Mouse (Mus musculus): ENCODE data around the gene Try4. TPM values are rescaled to one million over a fixed set of nuclear protein-coding genes. Genes with fewer than 3 reads are reported as not detected.
"Not testable (repeated sequence)": the region's sequence is repeated elsewhere in the genome, so short reads cannot be mapped to it uniquely, and the experiment has no call there.

Try4 gene
- polyA plus RNA-seq (2012; rRNA removed): 0.49 and 2.0 TPM in 2 replicates

DNA sequence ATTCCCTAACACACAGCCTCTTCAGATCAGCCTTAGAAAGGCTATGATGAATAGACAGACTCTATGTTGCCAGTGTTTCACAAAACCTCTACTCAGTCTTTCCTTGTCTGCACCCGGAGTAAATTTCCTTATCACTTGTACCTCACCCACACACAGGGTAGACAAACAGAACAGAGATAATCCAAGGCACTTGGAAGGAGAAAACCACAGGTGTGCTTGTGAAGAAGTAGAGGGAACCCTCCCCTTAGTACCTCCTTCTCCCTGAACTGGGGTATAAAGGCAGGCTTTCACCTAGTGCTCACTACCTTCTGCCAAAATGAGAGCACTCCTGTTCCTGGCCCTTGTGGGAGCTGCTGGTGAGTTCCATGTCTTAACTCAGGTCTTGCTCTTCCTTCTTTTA is at the start of gene Try4:
Gene Try4 (plus strand): TSS at position 301 of the 400 bp plus-strand sequence.
- TF ChIP-seq CTCF (IDR thresholded peaks at IDR 0.05; ENCODE audit: control insufficient read depth, insufficient read depth, insufficient replicate concordance, low read depth, low read length) (no peak), POLR2A (IDR thresholded peaks at IDR 0.05; ENCODE audit: control insufficient read depth, low read depth, low read length) (no peak)
- no peaks in the 10 kb centered on the region for H3K27me3 ChIP-seq (ENCODE audit: control insufficient read depth, insufficient read depth, low read length)
- H3K4me3 ChIP-seq (ENCODE audit: control insufficient read depth, low read depth, low read length): no peak within 1 kb of the TSS
- H3K36me3 ChIP-seq (ENCODE audit: control insufficient read depth, insufficient read depth, low read length): no peaks in the 10 kb centered on the region
- no peaks in the 10 kb centered on the region for H3K4me1 ChIP-seq (ENCODE audit: control insufficient read depth, insufficient read depth, low read length)
- no peak within 1 kb of the TSS for H3K27ac ChIP-seq (ENCODE audit: control insufficient read depth, insufficient read depth, low read depth, low read length)

DNA sequence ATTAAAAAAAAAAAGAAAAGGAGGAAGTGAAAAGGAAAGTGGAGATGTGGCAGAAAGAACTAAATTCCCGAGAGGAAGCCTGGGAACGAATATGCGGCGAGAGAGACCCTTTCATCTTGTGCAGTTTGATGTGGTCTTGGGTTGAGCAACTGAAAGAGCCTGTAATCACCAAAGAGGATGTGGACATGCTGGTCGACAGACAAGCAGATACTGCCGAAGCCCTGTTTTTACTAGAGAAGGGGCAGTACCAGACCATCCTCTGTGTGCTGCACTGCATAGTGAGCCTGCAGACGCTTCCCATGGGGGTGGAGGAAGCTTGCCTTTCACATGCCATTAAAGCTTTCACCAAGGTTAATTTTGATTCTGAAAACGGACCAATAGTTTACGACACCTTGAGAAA is 48.8 kb upstream of the Try4 start:
- H3K36me3 ChIP-seq (ENCODE audit: control insufficient read depth, insufficient read depth, low read length); H3K4me3 ChIP-seq (ENCODE audit: control insufficient read depth, low read depth, low read length); H3K27ac ChIP-seq (ENCODE audit: control insufficient read depth, insufficient read depth, low read depth, low read length); H3K27me3 ChIP-seq (ENCODE audit: control insufficient read depth, insufficient read depth, low read length); H3K4me1 ChIP-seq (ENCODE audit: control insufficient read depth, insufficient read depth, low read length): not testable (repeated sequence)

DNA sequence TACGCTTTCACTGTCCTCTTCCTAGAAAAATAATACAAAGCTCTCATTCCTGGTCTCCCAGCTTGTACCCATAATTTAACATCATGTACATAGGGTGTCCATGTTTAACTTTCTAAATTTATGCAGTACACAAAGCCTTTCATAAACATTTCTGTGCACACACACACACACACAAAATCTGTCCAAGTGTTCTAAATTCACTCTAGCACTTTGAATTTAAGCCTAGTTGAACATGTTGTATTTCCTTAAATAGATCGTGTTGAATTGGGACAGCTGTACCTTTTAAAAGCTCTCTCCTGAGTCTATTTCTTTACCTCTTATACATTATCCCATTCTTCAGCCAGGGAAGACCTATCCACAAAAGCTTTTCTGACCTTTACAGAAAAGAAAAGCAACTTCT is 45.6 kb upstream of the Try4 start:
- Histone ChIP-seq H3K36me3 (ENCODE audit: control insufficient read depth, insufficient read depth, low read length) (no peaks in the 10 kb centered on the region), H3K4me3 (ENCODE audit: control insufficient read depth, low read depth, low read length) (no peak overlapping the region), H3K4me1 (ENCODE audit: control insufficient read depth, insufficient read depth, low read length) (no peaks in the 10 kb centered on the region), H3K27ac (ENCODE audit: control insufficient read depth, insufficient read depth, low read depth, low read length) (no peak overlapping the region), H3K27me3 (ENCODE audit: control insufficient read depth, insufficient read depth, low read length) (no peaks in the 10 kb centered on the region)
- TF ChIP-seq POLR2A (IDR thresholded peaks at IDR 0.05; ENCODE audit: control insufficient read depth, low read depth, low read length) (no peak), CTCF (IDR thresholded peaks at IDR 0.05; ENCODE audit: control insufficient read depth, insufficient read depth, insufficient replicate concordance, low read depth, low read length) (no peak)

DNA sequence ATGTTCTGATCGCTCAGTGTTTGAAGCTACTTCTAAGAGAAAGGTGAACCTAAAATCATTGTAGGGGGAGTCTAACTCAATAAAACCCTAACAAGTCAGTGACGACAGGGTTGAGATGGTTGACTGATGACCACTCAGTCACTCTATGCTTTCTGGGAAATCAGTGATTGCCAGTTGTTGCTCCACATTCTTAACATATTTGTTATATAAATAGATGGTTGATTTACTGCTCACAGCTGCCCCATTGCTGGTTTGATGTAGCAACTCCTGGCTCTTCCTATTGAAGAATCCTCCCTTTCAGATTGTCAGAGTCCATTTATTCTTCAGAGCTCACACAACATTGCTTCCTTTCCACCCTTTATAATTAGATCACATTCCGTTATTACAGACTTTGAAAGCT is 44.6 kb upstream of the Try4 start:
- no peak for TF ChIP-seq POLR2A (IDR thresholded peaks at IDR 0.05; ENCODE audit: control insufficient read depth, low read depth, low read length)
- TF ChIP-seq CTCF (IDR thresholded peaks at IDR 0.05; ENCODE audit: control insufficient read depth, insufficient read depth, insufficient replicate concordance, low read depth, low read length): no peak
- Histone ChIP-seq H3K27ac (ENCODE audit: control insufficient read depth, insufficient read depth, low read depth, low read length) (no peak overlapping the region), H3K4me3 (ENCODE audit: control insufficient read depth, low read depth, low read length) (no peak overlapping the region)

DNA sequence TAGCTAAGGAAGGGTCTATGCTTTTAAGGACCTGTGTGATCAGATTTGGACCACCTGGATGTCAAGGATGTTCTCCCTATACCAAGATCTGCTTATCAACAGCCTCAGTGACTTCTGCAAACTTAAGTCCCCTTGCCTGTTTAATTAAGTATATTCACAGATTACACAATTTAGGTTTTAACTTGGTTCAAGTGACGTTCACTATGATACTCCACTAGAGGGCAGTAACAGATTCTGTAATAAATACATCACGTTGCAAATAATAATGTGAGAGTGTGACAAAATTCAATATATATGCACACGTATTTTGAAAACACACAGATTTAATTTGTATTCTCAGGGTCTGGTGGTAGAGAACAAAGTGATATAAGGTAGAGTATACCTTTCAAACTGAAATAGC is 39.3 kb upstream of the Try4 start:
- Histone ChIP-seq H3K4me3 (ENCODE audit: control insufficient read depth, low read depth, low read length) (no peak overlapping the region), H3K27me3 (ENCODE audit: control insufficient read depth, insufficient read depth, low read length) (no peaks in the 10 kb centered on the region), H3K36me3 (ENCODE audit: control insufficient read depth, insufficient read depth, low read length) (no peaks in the 10 kb centered on the region), H3K4me1 (ENCODE audit: control insufficient read depth, insufficient read depth, low read length) (no peaks in the 10 kb centered on the region), H3K27ac (ENCODE audit: control insufficient read depth, insufficient read depth, low read depth, low read length) (no peak overlapping the region)
- TF ChIP-seq POLR2A (IDR thresholded peaks at IDR 0.05; ENCODE audit: control insufficient read depth, low read depth, low read length): no peak
- no peak for TF ChIP-seq CTCF (IDR thresholded peaks at IDR 0.05; ENCODE audit: control insufficient read depth, insufficient read depth, insufficient replicate concordance, low read depth, low read length)

More for the DNA sequence above, 44.6 kb upstream of the Try4 start:
- no peaks in the 10 kb centered on the region for H3K36me3 ChIP-seq (ENCODE audit: control insufficient read depth, insufficient read depth, low read length)
- no peaks in the 10 kb centered on the region for H3K4me1 ChIP-seq (ENCODE audit: control insufficient read depth, insufficient read depth, low read length)
- no peaks in the 10 kb centered on the region for H3K27me3 ChIP-seq (ENCODE audit: control insufficient read depth, insufficient read depth, low read length)

DNA sequence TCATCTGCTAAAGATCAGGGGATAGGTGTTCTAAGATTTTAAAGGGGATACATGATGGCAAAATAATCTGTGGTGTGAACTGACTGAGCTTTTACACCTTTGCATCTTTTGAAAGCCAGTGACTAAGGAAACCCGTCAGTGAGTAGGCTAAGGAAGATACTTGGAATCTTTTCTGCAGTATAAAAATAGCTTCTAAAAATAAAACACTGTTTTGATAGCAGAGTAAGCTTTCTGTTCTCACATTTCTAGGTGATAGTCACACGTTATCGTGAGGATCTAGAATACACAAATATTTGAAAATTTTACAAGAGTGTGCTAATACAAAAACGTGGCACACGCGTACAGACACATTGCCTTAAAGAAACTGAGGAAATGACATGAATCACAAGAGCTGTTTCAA is 35.9 kb upstream of the Try4 start:
- no peaks in the 10 kb centered on the region for H3K36me3 ChIP-seq (ENCODE audit: control insufficient read depth, insufficient read depth, low read length)
- H3K4me3 ChIP-seq (ENCODE audit: control insufficient read depth, low read depth, low read length): no peak overlapping the region
- H3K4me1 ChIP-seq (ENCODE audit: control insufficient read depth, insufficient read depth, low read length): no peaks in the 10 kb centered on the region
- TF ChIP-seq CTCF (IDR thresholded peaks at IDR 0.05; ENCODE audit: control insufficient read depth, insufficient read depth, insufficient replicate concordance, low read depth, low read length): no peak
- TF ChIP-seq POLR2A (IDR thresholded peaks at IDR 0.05; ENCODE audit: control insufficient read depth, low read depth, low read length): no peak
- H3K27me3 ChIP-seq (ENCODE audit: control insufficient read depth, insufficient read depth, low read length): no peaks in the 10 kb centered on the region
- no peak overlapping the region for H3K27ac ChIP-seq (ENCODE audit: control insufficient read depth, insufficient read depth, low read depth, low read length)

DNA sequence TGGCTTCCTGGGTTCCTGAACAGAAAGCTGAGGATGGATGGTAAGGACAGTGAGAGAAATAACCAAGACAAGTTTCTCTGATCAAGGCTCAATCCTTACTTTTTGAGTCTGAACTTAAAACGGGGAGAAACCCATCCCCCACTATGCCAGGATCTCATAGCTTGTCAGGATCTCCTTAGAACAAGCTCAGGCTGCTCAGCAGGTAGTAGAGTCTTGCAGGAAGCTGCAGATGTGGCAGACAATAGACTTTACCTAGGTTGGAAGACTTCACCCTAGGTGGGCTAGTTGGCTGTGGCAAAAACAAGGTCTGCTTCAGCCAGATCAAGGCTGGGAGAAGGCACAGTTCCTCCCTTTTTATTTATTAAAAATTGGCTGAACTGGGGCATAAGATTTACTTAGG is 3.8 kb upstream of the Try4 start:
- Histone ChIP-seq H3K4me1 (ENCODE audit: control insufficient read depth, insufficient read depth, low read length) (no peaks in the 10 kb centered on the region), H3K27ac (ENCODE audit: control insufficient read depth, insufficient read depth, low read depth, low read length) (no peak overlapping the region), H3K36me3 (ENCODE audit: control insufficient read depth, insufficient read depth, low read length) (no peaks in the 10 kb centered on the region), H3K4me3 (ENCODE audit: control insufficient read depth, low read depth, low read length) (no peak overlapping the region), H3K27me3 (ENCODE audit: control insufficient read depth, insufficient read depth, low read length) (no peaks in the 10 kb centered on the region)
- TF ChIP-seq CTCF (IDR thresholded peaks at IDR 0.05; ENCODE audit: control insufficient read depth, insufficient read depth, insufficient replicate concordance, low read depth, low read length): no peak
- no peak for TF ChIP-seq POLR2A (IDR thresholded peaks at IDR 0.05; ENCODE audit: control insufficient read depth, low read depth, low read length)

DNA sequence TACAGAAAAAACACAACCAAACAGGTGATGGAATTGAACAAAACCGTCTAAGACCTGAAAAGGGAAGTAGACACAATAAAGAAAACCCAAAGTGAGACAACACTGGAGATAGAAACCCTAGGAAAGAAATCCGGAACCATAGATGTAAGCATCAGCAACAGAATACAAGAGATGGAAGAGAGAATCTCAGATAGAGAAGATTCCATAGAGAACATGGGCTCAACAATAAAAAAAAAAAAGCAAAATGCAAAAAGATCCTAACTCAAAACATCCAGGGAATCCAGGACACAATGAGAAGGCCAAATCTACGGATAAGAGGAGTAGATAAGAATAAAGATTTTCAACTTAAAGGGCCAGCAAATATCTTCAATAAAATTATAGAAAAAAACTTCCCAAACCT is 14.7 kb downstream of the Try4 start, which contains the start of gene Try5:
Gene Try5 (minus strand): TSS at position 101 of the 400 bp plus-strand sequence.
- H3K36me3 ChIP-seq (ENCODE audit: control insufficient read depth, insufficient read depth, low read length); H3K27me3 ChIP-seq (ENCODE audit: control insufficient read depth, insufficient read depth, low read length); H3K4me3 ChIP-seq (ENCODE audit: control insufficient read depth, low read depth, low read length); H3K4me1 ChIP-seq (ENCODE audit: control insufficient read depth, insufficient read depth, low read length); H3K27ac ChIP-seq (ENCODE audit: control insufficient read depth, insufficient read depth, low read depth, low read length): not testable (repeated sequence)
